Comparison of ENCODE assay signal across 10 mouse cellular contexts in genomic region chr17:87376831-87377471, GRCm38 (mm10). TPM values are rescaled to one million over a fixed set of nuclear protein-coding genes. Genes with fewer than 3 reads are reported as not detected.
DNase-seq lines count a peak whose midpoint lies in the region; ATAC-seq and TF ChIP-seq lines count a peak whose summit lies in the region.
"Had no signal": no experiment of that assay in that cellular context is flagged by ENCODE, and none has a peak within 500 bp of the region (broad histone marks: within the 10 kb centered on the region; RNA-seq: fewer than 3 reads in every experiment).

No protein-coding gene starts in this region.

- peak overlapping the region; percentile 85 for H3K27ac ChIP-seq in hindbrain, embryonic 10.5 days
- no peak overlapping the region for H3K27ac ChIP-seq in hindbrain, embryonic 14.5 days
- H3K27ac ChIP-seq in ES-Bruce4 (ENCODE audit: insufficient read depth, low read length) = no peak overlapping the region
- peak overlapping the region; percentile 93 for H3K27ac ChIP-seq in gastrocnemius, adult 2 months
- peak overlapping the region; percentile 78 for H3K27ac ChIP-seq in limb, embryonic 15.5 days

- no peaks in the 10 kb centered on the region for H3K36me3 ChIP-seq in hindbrain, embryonic 10.5 days
- no peaks in the 10 kb centered on the region for H3K36me3 ChIP-seq in hindbrain, embryonic 14.5 days (replicated peaks; ENCODE audit: control insufficient read depth, insufficient read depth)
- H3K36me3 ChIP-seq in ES-Bruce4 (ENCODE audit: control insufficient read depth, insufficient read depth, low read length, poor library complexity, severe bottlenecking) = no peaks in the 10 kb centered on the region
- H3K36me3 ChIP-seq in limb, embryonic 15.5 days = no peaks in the 10 kb centered on the region

- H3K4me2 ChIP-seq in hindbrain, embryonic 14.5 days (replicated peaks) = no peak overlapping the region
- no peak overlapping the region for H3K4me2 ChIP-seq in limb, embryonic 15.5 days

- H3K9me3 ChIP-seq in hindbrain, embryonic 10.5 days = no peaks in the 10 kb centered on the region
- H3K9me3 ChIP-seq in hindbrain, embryonic 14.5 days (ENCODE audit: control insufficient read depth, low read length) = no peaks in the 10 kb centered on the region
- H3K9me3 ChIP-seq in ES-Bruce4 (replicated peaks; ENCODE audit: control insufficient read depth, insufficient read depth, low read length, poor library complexity, severe bottlenecking) = no peaks in the 10 kb centered on the region
- no peaks in the 10 kb centered on the region for H3K9me3 ChIP-seq in limb, embryonic 15.5 days

- no peak overlapping the region for H3K9ac ChIP-seq in hindbrain, embryonic 14.5 days
- no peak overlapping the region for H3K9ac ChIP-seq in ES-Bruce4 (ENCODE audit: low read depth, poor library complexity, severe bottlenecking)
- no peak overlapping the region for H3K9ac ChIP-seq in limb, embryonic 15.5 days

- no peak for TF ChIP-seq POLR2A in ES-Bruce4 (IDR thresholded peaks at IDR 0.05; ENCODE audit: insufficient read depth, low read length)

- no peak overlapping the region for H3K4me3 ChIP-seq in hindbrain, embryonic 10.5 days
- H3K4me3 ChIP-seq in hindbrain, embryonic 14.5 days (replicated peaks; ENCODE audit: low read length) = no peak overlapping the region
- H3K4me3 ChIP-seq in ES-Bruce4 (ENCODE audit: low read depth, low read length) = no peak overlapping the region
- H3K4me3 ChIP-seq in gastrocnemius, adult 2 months = peak overlapping the region; percentile 43
- no peak overlapping the region for H3K4me3 ChIP-seq in limb, embryonic 15.5 days

- 69% methylated on average over 6 of the region's 6 CpGs for WGBS in hindbrain, embryonic 10.5 days
- 86% methylated on average over 6 of the region's 6 CpGs for WGBS in hindbrain, embryonic 14.5 days
- WGBS in limb, embryonic 15.5 days = 80% methylated on average over 6 of the region's 6 CpGs

- intact Hi-C loops in gastrocnemius, adult 2 months (cut with DNase I) = loop anchor here (1.0 to 2.0 kb wide), 3 partner anchors 24 to 70 kb away; no protein-coding TSS in a partner anchor

- peaks cover 65% of the 10 kb centered on the region for H3K4me1 ChIP-seq in hindbrain, embryonic 10.5 days (replicated peaks)
- H3K4me1 ChIP-seq in hindbrain, embryonic 14.5 days (replicated peaks; ENCODE audit: control insufficient read depth, insufficient read depth, low read length) = peaks cover 38% of the 10 kb centered on the region
- peaks cover 8% of the 10 kb centered on the region for H3K4me1 ChIP-seq in ES-Bruce4 (ENCODE audit: control insufficient read depth, insufficient read depth, low read length)
- peaks cover 53% of the 10 kb centered on the region for H3K4me1 ChIP-seq in limb, embryonic 15.5 days

- no peak for TF ChIP-seq CTCF in ES-Bruce4 (IDR thresholded peaks at IDR 0.05; ENCODE audit: low read depth, low read length)
- TF ChIP-seq CTCF in gastrocnemius, adult 2 months (IDR thresholded peaks at IDR 0.05) = no peak

- TF ChIP-seq EP300 in ES-Bruce4 (IDR thresholded peaks at IDR 0.05; ENCODE audit: insufficient read depth, low read depth, low read length) = 0 out of 2 replicates have a peak, but pooled peaks have one; percentile 7

- ATAC-seq in hindbrain, embryonic 14.5 days (ENCODE audit: low FRiP score) = no peak
- ATAC-seq in limb, embryonic 15.5 days (ENCODE audit: insufficient number of reproducible peaks, low FRiP score, low TSS enrichment, low read depth) = peak; percentile 8; the same call in 1 of the 2 replicates
- ATAC-seq in frontal cortex, adult (ENCODE audit: low TSS enrichment) = no peak

- no peaks in the 10 kb centered on the region for H3K27me3 ChIP-seq in hindbrain, embryonic 10.5 days (ENCODE audit: insufficient read depth, poor library complexity, severe bottlenecking)
- H3K27me3 ChIP-seq in hindbrain, embryonic 14.5 days (ENCODE audit: control insufficient read depth, insufficient read depth, low read length) = no peaks in the 10 kb centered on the region
- H3K27me3 ChIP-seq in ES-Bruce4 (ENCODE audit: control insufficient read depth, insufficient read depth, low read length, poor library complexity, severe bottlenecking) = no peaks in the 10 kb centered on the region
- H3K27me3 ChIP-seq in limb, embryonic 15.5 days = no peaks in the 10 kb centered on the region

- DNase-seq in hindbrain, embryonic 10.5 days (ENCODE audit: low spot score) = peak; percentile 58
- DNase-seq in hindbrain, embryonic 14.5 days (ENCODE audit: low spot score) = no peak
- DNase-seq in gastrocnemius, adult 2 months = peak; percentile 91
- no peak for DNase-seq in right cerebral cortex, postnatal 4 days
- DNase-seq in urinary bladder, adult 2 months (ENCODE audit: low spot score) = no peak

RNA-seq across cellular contexts. Expression of gene Stpg4, which starts 50.6 kb away (rescaled TPM):
- polyA plus RNA-seq in hindbrain, embryonic 10.5 days (2016; fragmentation: Nextera tagmentation; extraction: Ambion mirVana) = not detected in 2 replicates
- polyA plus RNA-seq in hindbrain, embryonic 14.5 days (2014; fragmentation: Nextera tagmentation; extraction: Ambion mirVana) = not detected in 2 replicates
- polyA plus RNA-seq in ES-Bruce4 (2011; ENCODE audit: insufficient read depth, insufficient read length, low read depth, missing spikeins) = not detected in 2 replicates
- total RNA-seq in gastrocnemius, adult 2 months (2021) = not detected
- not detected in 2 replicates for polyA plus RNA-seq in limb, embryonic 15.5 days (2015; fragmentation: Nextera tagmentation; extraction: Ambion mirVana)
- not detected in 2 replicates for polyA plus RNA-seq in urinary bladder, adult 2 months (2012; rRNA removed)
- total RNA-seq: heart, postnatal 36 days had no signal
- polyA plus RNA-seq: macrophage had no signal

Comparison
In these comparisons a context has a peak if more than half of its experiments do, and no peak if none do; other contexts are left out.
1. DNase-seq: peak in hindbrain, embryonic 10.5 days (single experiment) and gastrocnemius, adult 2 months (single experiment); none in hindbrain, embryonic 14.5 days (single experiment), right cerebral cortex, postnatal 4 days (single experiment) and urinary bladder, adult 2 months (single experiment).
2. H3K27ac ChIP-seq: peak in hindbrain, embryonic 10.5 days (single experiment), gastrocnemius, adult 2 months (single experiment) and limb, embryonic 15.5 days (single experiment); none in hindbrain, embryonic 14.5 days (single experiment) and ES-Bruce4 (single experiment).